Mouse (Mus musculus) ES-Bruce4 (cell line): ENCODE measurements around the gene Htr5b. TPM values are rescaled to one million over a fixed set of nuclear protein-coding genes. Genes with fewer than 3 reads are reported as not detected.

ENCODE experiments used
- H3K27ac ChIP-seq: 2 replicates; pipeline ENCODE4 v1.5.1; 2012; ENCODE audit warnings: low read length, inconsistent platforms; ENCODE audit not compliant: insufficient read depth
- H3K27me3 ChIP-seq: 2 replicates; pipeline ENCODE4 v1.6.1; 2012; ENCODE audit warnings: mild to moderate bottlenecking, low read length, inconsistent platforms; ENCODE audit not compliant: control insufficient read depth, poor library complexity, insufficient read depth, severe bottlenecking
- H3K36me3 ChIP-seq: 2 replicates; pipeline ENCODE4 v1.6.1; 2012; ENCODE audit warnings: inconsistent platforms, mild to moderate bottlenecking, low read length, moderate library complexity; ENCODE audit not compliant: control insufficient read depth, poor library complexity, insufficient read depth, severe bottlenecking
- H3K4me1 ChIP-seq: one replicate; pipeline ENCODE4 v1.8.1; 2011; ENCODE audit warnings: low read length; ENCODE audit not compliant: control insufficient read depth, insufficient read depth
- H3K4me3 ChIP-seq: 2 replicates; pipeline ENCODE4 v1.5.1; 2011; ENCODE audit warnings: low read depth, mild to moderate bottlenecking, low read length
- H3K9ac ChIP-seq: 2 replicates; pipeline ENCODE4 v1.6.1; 2012; ENCODE audit warnings: low read depth, mild to moderate bottlenecking, inconsistent platforms; ENCODE audit not compliant: poor library complexity, severe bottlenecking
- H3K9me3 ChIP-seq: replicated peaks from 2 replicates; pipeline ENCODE4 v1.6.1; 2012; ENCODE audit warnings: mild to moderate bottlenecking, low read length, inconsistent platforms; ENCODE audit not compliant: control insufficient read depth, poor library complexity, insufficient read depth, severe bottlenecking
- CTCF ChIP-seq: IDR thresholded peaks from one replicate; pipeline ENCODE4 v1.8.1; 2011; ENCODE audit warnings: low read depth, low read length
- EP300 ChIP-seq: IDR thresholded peaks from 2 replicates; pipeline ENCODE4 v1.6.1; 2011; ENCODE audit warnings: low read depth, low read length; ENCODE audit not compliant: insufficient read depth
- POLR2A ChIP-seq: IDR thresholded peaks from one replicate; pipeline ENCODE4 v1.8.1; 2011; ENCODE audit warnings: low read length; ENCODE audit not compliant: insufficient read depth
- polyA plus RNA-seq: library from polyadenylated mRNA; stranded (reverse); fragments of >200 nt; gene quantifications from 2 replicates; pipeline ENCODE4 v1.2.4, GENCODE M21; 2011; ENCODE audit warnings: low read depth; ENCODE audit not compliant: missing spikeins, insufficient read depth, insufficient read length

Gene Htr5b
- not detected in 2 replicates for polyA plus RNA-seq

DNA sequence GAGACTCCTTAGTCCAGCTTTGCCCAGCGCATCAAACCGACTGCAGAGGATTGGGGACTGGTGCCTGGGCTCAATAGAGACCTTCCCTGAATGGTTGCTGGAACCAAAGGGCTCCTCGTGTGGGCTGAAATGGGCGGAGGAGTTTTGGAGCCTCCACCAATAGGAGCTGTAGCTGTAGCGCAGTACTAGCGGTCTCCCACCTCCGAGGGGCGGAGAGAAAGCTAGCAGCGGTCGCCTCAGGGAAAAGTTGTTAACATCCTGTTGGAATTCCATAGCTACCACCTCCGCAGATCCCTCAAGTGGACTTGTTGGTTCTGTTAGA lies at the start of gene Htr5b:
Gene Htr5b (minus strand): TSS at position 67 of the 322 bp plus-strand sequence.
- peak within 1 kb of the TSS; percentile 33 for H3K4me3 ChIP-seq
- H3K9ac ChIP-seq: no peak within 1 kb of the TSS
- no peak within 1 kb of the TSS for H3K27ac ChIP-seq
- no peaks in the 10 kb centered on the region; the same call in 1 of the 2 replicates for H3K27me3 ChIP-seq
- no peaks in the 10 kb centered on the region for H3K36me3 ChIP-seq
- no peaks in the 10 kb centered on the region for H3K4me1 ChIP-seq
- no peaks in the 10 kb centered on the region for H3K9me3 ChIP-seq
- TF ChIP-seq CTCF (no peak), POLR2A (no peak), EP300 (no peak)

DNA sequence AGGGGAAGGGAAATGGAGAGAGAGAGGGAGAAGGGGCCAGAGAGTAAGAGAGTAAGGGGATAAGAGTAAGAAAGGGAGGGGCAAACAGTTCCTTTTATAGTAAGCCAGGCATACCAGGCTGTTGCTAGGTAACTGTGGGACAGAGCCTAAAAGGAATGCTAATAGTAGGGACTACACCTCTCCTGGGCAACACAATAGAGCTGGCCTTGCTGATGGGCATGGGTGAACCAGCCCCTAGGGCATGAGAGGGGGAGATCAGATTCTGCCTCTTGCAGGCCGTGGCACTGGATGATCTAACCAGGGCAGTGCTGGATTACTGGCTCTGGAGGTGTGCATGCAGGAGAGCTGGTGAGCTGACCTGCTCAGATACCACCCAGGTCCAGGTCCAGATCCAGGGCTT lies 49.2 kb upstream of the Htr5b start:
- H3K36me3 ChIP-seq: no peaks in the 10 kb centered on the region
- H3K4me1 ChIP-seq: no peaks in the 10 kb centered on the region
- H3K4me3 ChIP-seq: no peak overlapping the region
- H3K27ac ChIP-seq: no peak overlapping the region
- H3K27me3 ChIP-seq: no peaks in the 10 kb centered on the region
- no peak overlapping the region for H3K9ac ChIP-seq
- no peaks in the 10 kb centered on the region for H3K9me3 ChIP-seq
- no peak for TF ChIP-seq POLR2A
- TF ChIP-seq EP300: no peak
- TF ChIP-seq CTCF: no peak

DNA sequence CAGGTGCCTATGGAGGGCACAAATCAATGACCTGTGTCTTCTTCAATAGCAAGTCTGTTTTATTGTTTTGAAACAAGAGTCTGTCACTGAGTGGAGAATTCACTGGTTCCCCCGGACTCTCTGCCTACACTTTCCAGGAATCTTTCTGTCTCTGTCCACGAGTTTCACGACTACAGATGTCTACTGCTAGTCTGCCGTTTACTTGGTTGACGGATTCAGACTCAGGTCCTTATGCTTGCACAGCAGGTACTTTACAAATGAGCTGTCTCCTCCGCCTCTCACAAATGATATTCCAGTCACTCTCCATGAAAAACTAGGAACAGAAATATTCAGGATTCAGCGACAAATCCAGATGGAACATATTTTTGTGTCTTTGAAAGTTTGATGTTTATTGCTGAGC lies 42.3 kb upstream of the Htr5b start:
- peaks cover 2% of the 10 kb centered on the region for H3K36me3 ChIP-seq
- TF ChIP-seq POLR2A (no peak), EP300 (no peak), CTCF (no peak)
- peaks cover 7% of the 10 kb centered on the region; the same call in 1 of the 2 replicates for H3K9me3 ChIP-seq
- H3K4me3 ChIP-seq: no peak overlapping the region
- H3K27me3 ChIP-seq: no peaks in the 10 kb centered on the region
- no peak overlapping the region for H3K9ac ChIP-seq
- no peaks in the 10 kb centered on the region for H3K4me1 ChIP-seq
- no peak overlapping the region for H3K27ac ChIP-seq

DNA sequence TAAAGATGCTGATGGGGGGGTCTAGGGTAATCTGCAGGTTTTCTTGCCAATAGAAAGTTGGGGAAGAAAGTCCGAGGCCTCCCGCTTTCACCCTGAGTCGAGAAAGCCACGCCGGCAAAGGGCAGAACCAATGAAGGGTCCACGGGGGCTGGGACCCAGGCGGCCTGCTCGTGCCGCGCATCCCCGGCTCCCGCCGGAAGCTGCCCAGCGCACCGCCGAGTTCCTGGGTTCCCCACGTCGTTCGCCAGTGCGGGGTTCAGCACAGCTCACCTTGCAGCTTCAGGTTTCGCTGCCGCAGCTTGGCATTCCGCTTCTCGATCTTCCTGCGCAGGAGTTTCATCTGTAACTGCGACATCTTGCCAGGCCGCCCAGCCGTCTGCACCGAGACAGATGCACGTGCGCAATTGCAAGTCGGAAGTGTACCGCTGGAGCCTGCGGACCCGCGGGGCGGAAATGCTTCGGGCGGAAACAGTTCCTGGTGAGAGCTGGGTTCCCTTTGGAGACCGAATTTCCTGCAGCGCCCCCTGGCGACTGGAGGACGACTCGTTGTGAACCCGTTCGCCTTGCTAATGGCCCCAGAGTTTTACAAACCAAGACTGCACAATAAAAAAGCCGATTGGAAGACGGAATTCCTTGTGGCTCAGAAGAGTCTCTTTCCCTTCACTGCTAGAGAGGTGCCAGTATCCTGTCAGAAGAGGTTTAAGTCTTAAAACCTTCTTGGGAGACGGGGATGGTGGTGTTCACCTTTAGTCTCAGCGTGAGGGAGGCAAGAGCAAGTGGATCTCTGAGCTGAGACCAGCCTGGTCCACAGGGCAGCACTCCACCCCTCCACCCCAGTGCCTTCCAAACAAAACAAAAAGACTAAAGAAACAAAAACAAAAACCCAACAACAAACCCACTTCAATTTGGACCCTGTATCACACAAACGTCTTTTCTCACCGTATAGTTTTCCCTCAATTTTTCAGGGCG lies 39.5 kb upstream of the Htr5b start, which contains the start of gene Ddx18:
Gene Ddx18 (minus strand): TSS at position 469 of the 969 bp plus-strand sequence.
- no peak within 1 kb of the TSS for H3K27ac ChIP-seq
- H3K36me3 ChIP-seq: peaks cover 27% of the 10 kb centered on the region
- H3K4me1 ChIP-seq: no peaks in the 10 kb centered on the region
- no peaks in the 10 kb centered on the region for H3K27me3 ChIP-seq
- TF ChIP-seq EP300 (no peak), CTCF (peak; percentile 63)
- H3K9ac ChIP-seq: peak within 1 kb of the TSS; percentile 86
- peak within 1 kb of the TSS; percentile 89 for H3K4me3 ChIP-seq
- peaks cover 7% of the 10 kb centered on the region; the same call in 1 of the 2 replicates for H3K9me3 ChIP-seq

DNA sequence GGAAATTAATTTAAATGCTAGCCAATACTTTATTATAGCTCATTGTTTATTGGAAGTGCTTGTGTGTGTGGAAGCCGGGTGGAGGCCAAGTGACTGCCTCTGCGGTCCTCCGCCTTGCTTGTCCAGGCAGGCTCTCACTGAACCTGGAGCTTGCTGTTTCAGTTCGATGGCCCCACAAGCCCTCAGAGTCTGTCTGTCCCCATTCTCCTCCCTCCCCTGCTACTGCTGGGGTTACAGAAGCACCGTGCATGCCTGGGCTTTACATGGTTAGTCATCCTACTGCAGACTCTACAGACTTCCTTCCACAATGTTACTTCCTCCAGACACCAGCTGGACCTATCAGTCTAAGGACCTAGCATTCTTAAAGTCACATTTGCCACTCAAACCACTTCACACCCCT lies 29.6 kb upstream of the Htr5b start:
- H3K36me3 ChIP-seq: peaks cover 76% of the 10 kb centered on the region
- TF ChIP-seq CTCF (no peak), POLR2A (no peak), EP300 (no peak)
- no peak overlapping the region for H3K4me3 ChIP-seq
- H3K9me3 ChIP-seq: no peaks in the 10 kb centered on the region
- H3K27ac ChIP-seq: no peak overlapping the region
- H3K4me1 ChIP-seq: no peaks in the 10 kb centered on the region
- no peaks in the 10 kb centered on the region for H3K27me3 ChIP-seq
- H3K9ac ChIP-seq: no peak overlapping the region

DNA sequence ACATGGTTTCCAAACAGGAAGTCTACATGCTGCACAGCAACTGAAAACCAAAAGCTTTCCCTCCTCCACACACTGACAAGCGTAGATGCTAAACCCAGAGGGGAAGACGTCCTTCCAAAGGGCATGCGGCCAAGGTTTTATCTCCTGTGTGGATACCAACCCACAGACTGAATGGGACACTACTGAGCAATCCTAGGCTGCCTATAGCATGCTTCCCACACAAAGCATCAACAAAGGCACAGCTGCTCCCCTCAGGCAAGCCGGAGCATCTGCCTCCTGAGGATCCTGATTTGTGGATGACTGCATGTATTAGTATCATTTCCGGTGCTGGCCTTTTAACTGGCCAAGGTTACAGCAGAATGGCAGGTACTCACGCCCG lies 23.2 kb upstream of the Htr5b start:
- Histone ChIP-seq H3K4me3 (no peak overlapping the region), H3K36me3 (peaks cover 27% of the 10 kb centered on the region), H3K4me1 (no peaks in the 10 kb centered on the region), H3K9me3 (no peaks in the 10 kb centered on the region), H3K9ac (no peak overlapping the region), H3K27ac (no peak overlapping the region), H3K27me3 (no peaks in the 10 kb centered on the region)
- TF ChIP-seq CTCF (no peak), POLR2A (no peak), EP300 (no peak)
